Mouse (Mus musculus) spleen, postnatal 10 days (tissue): ENCODE data around the gene Trpm6.

Source experiments
- DNase-seq, 2 experiments: peaks; one replicate each; pipeline ENCODE4 v3.0.0; 2021 to 2022; ENCODE audit warnings: low spot score in 2 of 2

Gene Trpm6

DNA sequence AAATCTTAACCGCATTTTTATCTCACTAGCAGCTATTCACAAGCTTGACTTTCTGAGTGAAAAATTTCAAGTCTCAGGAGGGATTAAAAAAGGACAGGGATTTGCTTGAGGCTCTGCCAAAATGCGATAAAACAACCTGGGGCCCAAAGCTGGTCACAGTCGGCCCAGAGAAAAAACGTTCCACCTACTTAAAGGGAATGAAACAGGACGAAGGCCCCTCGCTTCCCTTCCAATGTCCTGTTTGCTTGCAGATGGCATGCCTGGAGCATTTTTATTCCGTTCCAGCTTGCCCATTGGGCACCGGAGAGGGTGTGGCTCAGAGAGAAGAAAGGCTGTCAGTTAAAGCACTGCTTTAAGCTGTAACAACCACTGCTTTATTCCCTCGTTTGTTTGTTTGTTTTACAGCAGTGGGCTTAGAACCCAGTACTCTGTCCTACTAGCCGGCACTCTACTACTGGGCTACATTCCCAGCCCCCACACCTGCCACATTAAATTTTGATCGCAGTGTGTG is 139.4 kb downstream of the Trpm6 start:
- no peak for DNase-seq

- DNase-seq: no peak
Measured at GRCm38 (mm10) chr19:18889632-18890031, 139.8 kb downstream of the Trpm6 start.

GRCm38 (mm10) chr19:18890216-18890615 is 140.4 kb downstream of the Trpm6 start:
- no peak for DNase-seq

- no peak for DNase-seq
Measured at GRCm38 (mm10) chr19:18898238-18898637, 148.5 kb downstream of the Trpm6 start.

GRCm38 (mm10) chr19:18902041-18902693 is 152.4 kb downstream of the Trpm6 start:
- no peak for DNase-seq

DNA sequence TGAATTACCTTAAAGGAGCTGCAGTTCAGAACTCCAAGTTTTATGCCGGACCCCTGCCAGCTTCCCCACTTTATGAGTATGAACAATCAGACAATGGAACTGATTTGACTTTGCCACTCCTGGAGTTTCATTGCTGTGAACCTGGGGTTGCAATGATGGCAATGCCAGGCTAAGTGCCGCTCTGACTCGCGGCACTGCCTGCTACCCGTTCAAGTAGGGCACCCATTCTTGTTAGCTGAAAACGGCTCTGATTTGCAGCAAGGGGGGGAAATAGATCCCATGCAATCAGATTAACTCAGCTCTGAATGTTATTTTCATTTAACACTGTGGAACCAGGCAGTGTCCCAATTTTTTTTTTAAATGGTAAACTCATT is 152.9 kb downstream of the Trpm6 start:
- no peak for DNase-seq

GRCm38 (mm10) chr19:18905511-18905910 is 155.7 kb downstream of the Trpm6 start:
- DNase-seq: no peak

GRCm38 (mm10) chr19:18909641-18910040 is 159.9 kb downstream of the Trpm6 start:
- DNase-seq: no peak

- no peak for DNase-seq
Measured at GRCm38 (mm10) chr19:18911755-18912340, 162.1 kb downstream of the Trpm6 start.

DNA sequence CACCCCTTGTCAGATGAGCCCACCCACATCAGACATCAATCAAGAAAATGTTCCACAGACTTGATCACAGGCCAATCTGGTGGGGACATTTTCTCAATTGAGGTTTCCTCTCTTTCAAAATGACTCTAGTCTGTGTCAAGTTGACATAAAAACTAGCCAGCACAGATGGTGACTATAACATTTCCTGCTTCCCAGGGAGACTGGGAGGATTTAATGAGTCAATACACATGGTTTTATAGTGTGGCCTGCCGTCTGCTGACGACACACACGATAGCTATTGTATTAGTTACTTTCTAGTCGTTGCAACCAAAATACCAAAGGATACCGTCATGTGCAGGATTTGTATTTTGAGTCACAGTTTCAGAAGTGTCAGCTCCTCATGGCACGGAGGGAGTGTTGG is 191.6 kb downstream of the Trpm6 start:
- no peak for DNase-seq
